Mouse (Mus musculus): ENCODE data around the gene Tbc1d16. TPM values are rescaled to one million over a fixed set of nuclear protein-coding genes. Genes with fewer than 3 reads are reported as not detected.

Gene Tbc1d16
- polyA plus RNA-seq, 1 experiment, result not detected

DNA sequence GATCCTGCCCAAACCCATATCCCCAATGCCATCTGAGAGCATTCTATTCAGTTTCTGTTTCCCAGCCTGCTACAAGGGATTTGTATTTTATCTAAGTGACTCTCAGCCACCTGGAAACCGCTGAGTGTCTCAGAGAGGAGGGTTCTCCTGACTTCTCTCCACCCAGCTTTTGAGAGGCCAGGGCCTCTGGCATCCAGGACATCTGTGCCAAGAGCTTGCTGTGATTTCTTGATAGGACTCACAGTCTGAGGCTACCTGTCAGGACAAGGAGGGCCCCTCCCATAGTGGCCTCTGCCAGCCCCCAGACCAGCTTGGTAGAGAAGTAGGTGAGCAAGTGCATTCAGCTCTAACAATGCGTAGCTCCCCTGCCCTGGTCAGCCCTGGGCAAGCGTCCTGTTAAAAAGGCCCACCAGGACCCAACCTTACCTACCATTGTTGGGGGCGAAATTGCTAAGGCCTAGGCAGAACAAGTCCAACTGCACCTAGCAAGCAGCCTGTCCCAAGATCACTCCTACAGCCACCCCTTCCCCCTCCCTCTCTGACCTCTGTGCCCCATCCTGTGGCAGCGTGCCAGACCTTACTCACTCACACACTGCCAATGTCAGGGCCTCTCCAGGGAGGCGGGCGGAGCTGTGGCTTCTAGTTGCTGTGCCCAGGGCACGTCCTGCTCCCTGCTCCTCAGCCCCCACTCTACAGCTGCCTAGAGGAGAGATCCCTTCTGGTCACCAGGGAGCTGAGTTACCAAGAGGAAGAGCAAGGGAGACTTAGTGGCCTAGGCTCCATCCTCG is 100.4 kb downstream of the Tbc1d16 start:
- no peak for TF ChIP-seq GATA1 (IDR thresholded peaks at IDR 0.05; ENCODE audit: low read length)

DNA sequence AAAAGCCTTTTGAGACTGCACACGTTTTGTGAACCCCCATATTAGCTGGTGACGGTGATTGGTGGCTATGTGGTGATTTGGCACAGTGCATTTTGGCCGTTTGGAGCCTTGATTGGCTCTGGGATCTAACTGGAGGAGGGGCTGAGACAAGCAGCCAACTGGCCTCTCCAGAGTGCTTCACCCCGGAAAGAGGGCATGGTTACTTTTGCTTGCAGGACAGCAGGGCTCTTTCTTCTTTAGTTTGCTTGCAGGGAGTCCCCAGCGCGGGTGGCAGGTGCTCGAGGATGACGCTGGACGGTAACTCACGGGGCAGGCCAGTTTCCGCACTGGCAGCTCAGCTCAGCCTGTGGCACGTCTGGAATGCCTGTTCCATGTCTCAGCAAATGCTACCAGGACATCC is 101.2 kb downstream of the Tbc1d16 start:
- TF ChIP-seq GATA1 (IDR thresholded peaks at IDR 0.05; ENCODE audit: low read length), result no peak

DNA sequence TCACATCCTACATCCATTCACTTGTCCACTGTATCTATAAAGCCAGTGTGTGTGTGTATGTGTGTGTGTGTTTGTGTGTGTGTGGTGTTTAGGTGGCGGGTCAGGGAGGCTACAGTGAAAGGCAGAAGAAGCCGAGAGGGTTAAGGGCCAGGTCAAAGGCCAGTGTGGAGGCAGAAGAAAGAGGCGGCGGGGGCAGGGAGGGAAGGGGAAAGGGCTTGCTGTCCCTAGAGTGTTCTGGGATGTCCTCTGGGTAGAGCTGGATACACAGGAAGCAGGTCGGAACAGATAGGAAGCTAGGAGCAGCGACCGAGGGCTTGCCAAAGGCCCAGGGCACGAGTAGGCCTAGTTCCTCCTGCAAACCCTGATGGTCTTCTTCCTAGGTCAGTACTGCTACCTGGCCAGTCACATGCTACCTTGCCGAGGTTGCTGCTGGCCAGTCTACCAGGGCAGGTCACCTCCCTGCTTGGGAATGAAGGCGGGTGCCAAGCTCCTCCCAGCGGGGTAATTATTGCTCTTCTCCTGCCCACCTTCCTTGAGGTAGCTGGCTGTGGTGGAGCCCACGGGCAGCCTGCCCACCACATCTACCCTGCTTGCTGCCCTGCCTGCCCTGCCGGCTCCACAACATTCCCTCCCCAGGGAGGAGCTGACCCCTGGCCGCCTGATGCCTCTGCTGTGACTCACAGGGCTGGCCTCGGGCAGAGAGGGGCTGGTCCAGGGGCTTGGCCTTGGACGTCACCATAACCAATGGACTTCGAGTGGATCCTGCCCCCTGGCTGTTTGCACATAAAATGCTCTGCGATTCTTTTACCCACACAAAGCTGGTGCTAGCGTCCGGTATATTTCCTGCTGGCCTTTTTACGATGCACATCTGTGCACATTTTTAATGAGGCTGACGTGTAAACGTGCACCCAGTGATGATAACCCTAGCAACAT is 102.1 kb downstream of the Tbc1d16 start:
- no peak for TF ChIP-seq GATA1 (IDR thresholded peaks at IDR 0.05; ENCODE audit: low read length)

DNA sequence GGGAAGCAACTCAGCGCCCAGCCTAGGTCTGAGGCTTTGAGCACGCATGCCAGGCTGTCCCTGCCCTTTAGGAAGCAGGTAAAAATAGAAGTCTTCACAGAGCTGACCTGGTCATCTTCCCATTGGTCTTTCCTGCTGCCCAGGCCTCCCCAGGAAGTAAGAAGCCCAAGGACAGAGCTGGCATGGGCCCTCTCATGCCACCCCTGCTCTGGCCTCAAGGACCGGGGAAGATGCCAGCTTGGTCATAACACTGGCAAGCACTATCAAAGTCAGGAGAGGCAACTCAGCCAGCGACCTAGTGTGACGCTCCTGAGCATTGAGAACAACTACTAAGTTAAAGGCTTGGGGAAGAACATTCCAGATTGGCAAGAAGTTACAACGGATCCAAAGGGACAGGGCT is 103.8 kb downstream of the Tbc1d16 start:
- TF ChIP-seq GATA1 (IDR thresholded peaks at IDR 0.05; ENCODE audit: low read length), result no peak

DNA sequence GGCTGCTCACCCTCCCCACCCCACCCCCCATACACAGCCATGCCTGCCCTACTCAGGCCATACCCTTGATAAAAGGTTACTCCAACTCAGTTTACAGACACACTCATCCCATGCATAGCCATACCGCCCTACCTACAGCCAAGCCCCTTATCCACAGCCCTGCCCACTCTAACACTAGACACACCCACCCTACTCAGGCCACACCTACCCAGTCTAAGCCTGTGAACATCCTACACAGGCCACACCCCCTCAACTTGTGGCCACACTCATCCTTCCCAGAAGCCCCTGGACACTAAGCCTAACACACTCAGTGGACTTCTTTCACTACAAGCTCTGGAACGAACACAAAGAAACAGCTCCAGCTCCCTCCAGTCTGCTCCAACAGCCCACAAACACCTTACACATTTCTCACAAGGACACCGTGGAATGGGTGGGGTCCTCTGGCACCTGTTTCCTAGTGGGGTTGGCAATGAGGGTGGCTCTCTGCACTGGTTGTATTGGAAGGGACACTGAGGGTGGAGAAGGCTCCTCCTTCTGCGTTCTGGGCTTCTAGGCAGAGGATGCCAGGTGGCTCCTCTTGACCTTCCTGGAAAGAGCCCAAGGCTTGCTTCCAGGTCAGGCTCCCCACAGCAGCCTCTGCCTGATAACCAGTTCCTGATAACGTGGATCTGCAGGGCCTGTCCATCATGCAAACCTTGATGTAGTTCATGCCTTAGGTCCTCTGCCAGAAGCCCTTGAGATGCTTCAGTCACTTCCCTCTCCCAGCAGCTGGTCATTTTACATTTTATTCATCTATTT is 104.6 kb downstream of the Tbc1d16 start:
- no peak for TF ChIP-seq GATA1 (IDR thresholded peaks at IDR 0.05; ENCODE audit: low read length)

DNA sequence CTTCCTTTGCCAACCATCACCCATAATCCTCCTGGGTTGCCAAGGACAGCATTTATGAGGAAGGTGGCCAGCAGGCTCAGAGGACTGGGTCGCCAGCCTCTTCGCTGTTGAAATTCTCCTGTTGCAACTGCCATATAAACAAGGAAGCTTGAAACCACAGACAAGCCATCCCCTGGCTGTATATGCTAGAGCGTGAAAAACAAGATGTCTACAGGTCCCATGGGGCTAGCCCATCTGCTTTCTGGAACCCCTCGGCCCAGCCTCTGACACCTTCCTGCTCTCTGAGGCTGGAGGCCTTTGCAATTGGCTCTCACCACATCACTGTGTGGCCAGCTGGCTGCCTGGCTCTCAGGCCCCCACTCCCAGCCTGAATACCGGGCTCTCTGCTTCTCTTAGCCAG is 105.9 kb downstream of the Tbc1d16 start:
- no peak for TF ChIP-seq GATA1 (IDR thresholded peaks at IDR 0.05; ENCODE audit: low read length)

DNA sequence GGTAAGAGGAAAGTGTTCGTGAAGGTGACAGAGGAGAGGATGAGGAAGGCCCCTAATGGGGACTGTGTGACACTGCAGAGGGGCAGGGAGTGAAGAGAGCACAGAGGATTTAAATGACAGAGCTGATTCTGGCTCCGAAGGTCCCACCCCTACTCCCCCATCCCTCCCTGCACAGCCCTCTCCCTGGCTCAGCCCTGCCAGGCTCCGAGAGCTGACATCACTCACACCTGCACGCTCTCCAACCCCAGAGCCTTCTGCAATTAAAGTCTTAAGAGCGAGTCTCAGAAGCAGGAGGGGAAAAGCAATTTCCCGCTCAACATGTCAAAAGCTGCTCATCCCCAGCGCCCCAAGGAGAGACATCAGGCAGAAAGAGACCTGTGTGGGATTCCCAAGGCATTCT is 109.4 kb downstream of the Tbc1d16 start:
- TF ChIP-seq GATA1 (IDR thresholded peaks at IDR 0.05; ENCODE audit: low read length), result no peak

DNA sequence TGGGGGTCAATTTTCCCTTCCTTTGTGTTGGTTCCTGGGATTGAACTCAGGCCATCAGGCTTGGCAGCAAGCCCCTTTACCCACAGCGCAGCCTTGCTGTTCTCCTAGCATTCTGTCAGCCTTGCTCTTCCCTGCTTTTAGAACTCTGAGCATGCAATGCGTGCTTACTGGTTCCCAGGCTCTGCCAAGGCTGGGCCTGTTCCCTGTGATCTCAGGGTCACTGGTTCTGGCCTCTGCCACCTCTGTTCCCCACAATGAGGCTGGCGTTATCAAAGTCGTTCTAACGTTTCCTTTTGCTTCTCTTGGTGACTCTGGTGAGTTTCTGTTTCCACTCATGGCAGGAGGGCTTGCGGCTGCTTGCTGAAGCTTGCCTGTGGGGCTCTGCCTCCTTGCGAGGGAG is 110.4 kb downstream of the Tbc1d16 start:
- TF ChIP-seq GATA1 (IDR thresholded peaks at IDR 0.05; ENCODE audit: low read length), result no peak

DNA sequence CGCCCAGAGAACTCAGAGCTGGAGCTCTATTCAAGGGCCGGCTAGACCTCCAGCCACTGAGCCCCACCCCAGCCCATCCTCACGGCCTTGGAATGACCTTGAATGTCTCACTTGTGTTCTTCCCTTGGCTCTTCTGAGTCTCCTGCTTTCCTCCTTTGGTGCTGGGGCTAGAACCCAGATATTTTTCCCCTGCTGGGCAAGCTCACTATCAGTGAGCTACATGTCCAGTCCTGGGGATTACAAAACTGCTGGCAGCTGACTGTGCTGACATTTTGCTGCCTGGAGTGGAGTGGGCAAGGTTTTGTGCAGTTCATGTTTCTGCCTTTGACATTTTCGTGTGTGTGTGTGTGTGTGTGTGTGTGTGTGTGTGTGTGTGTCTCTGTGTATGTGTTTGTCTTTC is 111.3 kb downstream of the Tbc1d16 start:
- TF ChIP-seq GATA1 (IDR thresholded peaks at IDR 0.05; ENCODE audit: low read length), result no peak

DNA sequence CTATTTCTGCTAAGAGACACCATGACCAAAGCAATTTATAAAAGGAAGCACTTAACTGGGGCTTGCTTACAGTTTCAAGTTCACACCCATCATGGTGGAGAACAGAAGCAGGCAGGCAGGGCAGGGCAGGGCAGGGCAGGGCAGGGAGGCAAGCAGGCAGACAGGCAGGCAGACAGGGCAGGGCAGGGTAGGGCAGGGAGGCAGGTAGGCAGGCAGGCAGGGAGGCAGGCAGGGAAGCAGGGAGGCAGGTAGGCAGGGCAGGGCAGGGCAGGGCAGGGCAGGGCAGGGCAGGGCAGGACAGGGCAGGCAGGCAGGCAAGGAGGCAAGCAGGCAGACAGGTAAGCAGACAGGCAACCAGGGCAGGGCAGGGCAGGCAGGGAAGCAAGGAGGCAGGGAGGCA is 115.6 kb downstream of the Tbc1d16 start:
- no peak for TF ChIP-seq GATA1 (IDR thresholded peaks at IDR 0.05; ENCODE audit: low read length)

DNA sequence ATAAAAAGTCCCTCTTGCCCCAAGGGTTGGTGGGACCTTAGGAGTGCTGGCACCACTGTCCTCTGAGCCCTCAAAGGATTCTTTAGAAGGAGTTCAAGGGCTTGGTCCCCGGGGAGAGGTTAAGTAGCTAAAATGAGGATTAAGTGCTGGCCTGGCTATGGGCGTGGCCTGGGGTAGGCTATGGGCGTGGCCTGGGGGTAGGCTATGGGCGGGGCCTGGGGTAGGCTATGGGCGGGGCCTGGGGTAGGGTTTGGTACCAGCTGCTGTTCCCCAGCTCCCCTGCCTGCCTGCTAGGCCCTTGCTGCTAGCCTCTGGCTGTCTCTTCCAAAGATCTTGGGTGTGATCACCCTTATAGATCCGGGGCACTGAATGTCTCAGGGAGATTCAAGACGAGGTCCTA is 117.0 kb downstream of the Tbc1d16 start:
- TF ChIP-seq GATA1 (IDR thresholded peaks at IDR 0.05; ENCODE audit: low read length), result no peak

DNA sequence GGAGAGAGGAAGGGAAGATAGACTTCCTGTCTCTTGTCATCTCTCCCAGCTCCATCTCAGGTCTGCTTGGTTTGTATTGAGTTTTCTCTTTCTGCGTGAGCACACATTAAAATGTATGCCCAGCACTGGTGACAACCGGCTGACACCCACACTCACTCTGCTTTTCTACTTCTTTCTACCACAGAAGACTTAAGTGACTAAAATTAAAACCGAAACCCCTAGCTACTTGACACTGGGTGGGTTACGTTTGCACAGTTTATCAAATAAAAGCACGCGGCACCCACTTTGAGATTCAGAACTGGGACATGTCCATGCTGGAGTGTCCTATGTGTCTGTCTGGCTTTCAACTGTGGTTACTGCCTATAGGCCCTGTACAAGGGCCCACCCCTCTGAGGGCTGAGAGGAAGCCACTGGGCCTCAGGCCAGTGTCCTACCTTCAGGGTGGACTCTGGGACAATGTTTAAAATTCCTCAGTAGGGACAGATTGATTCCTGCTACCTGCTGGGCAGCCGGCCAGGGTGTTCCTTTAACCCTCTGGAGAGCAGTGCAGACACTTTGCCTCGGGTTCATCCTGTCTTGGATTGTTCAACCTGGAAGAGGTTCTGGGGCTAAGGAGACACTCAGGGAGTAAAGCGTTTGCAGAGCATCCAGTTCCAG is 118.8 kb downstream of the Tbc1d16 start:
- TF ChIP-seq GATA1 (IDR thresholded peaks at IDR 0.05; ENCODE audit: low read length), result no peak

DNA sequence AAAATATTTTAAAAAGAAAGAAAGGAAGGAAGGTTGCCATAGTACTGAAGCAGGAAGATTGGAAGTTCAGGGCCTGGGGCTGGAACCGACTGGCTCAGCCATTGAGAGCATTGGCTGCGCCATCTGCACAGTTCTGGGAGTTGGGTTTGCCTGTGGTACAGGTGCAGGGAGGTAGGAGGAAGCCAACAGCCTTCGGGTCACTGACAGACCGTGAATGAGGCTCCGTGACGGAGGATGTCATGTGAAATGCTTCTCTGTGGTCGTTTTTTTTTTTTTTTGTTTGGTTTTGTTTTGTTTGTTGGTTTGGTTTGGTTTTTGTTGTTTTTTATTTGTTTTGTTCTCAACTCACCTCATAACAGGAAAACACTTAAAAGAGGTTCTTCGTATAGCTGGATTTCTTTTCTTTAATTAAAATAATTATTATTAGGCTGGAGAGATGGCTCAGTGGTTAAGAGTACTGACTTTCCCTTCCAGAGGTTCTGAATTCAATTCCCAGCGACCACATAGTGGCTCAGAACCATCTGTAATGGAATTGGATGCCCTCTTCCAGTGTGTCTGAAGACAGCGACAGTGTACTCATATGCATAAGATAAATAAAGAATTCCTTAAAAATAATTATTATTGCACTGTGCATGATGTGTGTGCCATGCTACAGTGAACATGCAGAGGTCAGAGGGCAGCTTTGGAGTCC is 119.6 kb downstream of the Tbc1d16 start:
- no peak for TF ChIP-seq GATA1 (IDR thresholded peaks at IDR 0.05; ENCODE audit: low read length)

DNA sequence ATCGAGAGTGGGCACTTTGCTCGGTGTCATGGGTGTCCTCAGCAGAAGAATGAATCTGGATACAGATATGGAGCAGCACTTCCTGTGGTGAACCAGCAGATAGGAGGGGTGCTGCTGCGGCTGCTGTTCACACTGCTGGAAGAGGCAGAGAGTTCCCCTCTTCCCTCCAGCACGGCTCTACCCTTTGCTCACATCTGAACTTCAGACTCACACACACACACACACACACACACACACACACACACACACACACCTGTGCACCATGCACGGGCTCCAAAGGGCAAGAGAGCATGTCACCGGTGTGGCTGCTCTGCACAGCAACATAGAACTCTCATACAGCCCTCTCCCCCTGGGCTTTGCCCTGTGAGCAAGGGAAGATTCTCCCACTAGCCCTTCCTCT is 122.0 kb downstream of the Tbc1d16 start:
- no peak for TF ChIP-seq GATA1 (IDR thresholded peaks at IDR 0.05; ENCODE audit: low read length)

DNA sequence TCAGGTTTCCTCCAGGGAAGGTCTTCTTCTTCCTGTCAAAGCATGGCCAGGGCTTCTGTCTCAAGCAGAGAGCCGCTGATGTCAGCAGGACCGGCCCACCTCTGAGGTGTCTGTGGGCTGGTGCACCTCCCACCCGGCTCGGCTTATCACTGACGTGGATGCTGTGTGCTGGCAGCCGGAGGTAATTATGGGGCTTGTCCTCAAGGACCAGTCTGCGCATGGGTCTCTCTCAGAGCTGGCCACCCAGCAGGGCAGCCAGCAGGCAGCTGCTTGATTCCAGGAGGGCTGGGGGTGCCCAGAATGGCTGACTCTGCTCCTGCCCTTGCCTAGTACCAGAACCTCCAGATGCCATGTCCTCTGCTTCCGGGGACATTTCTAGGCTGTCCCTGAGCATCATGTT is 122.6 kb downstream of the Tbc1d16 start:
- no peak for TF ChIP-seq GATA1 (IDR thresholded peaks at IDR 0.05; ENCODE audit: low read length)

Measured in G1E-ER4 (cell line).